Mouse (Mus musculus) mouse trophoblast stem cell (cell line): Measurements from ENCODE around the gene Atg5.

Experiments used
- in situ Hi-C, 2 experiments: fragments of 300-500 bp; cut with MseI, MboI; formaldehyde crosslinking; loops; 2 replicates in 1 of 2; 3 replicates in 1 of 2; pipeline ENCODE4 v1.15.1; 2025

Gene Atg5

GRCm38 (mm10) chr10:44309250-44309649 is 41.1 kb downstream of the Atg5 start:
- in situ Hi-C loops, result no loop called here

- in situ Hi-C loops, result no loop called here
Observed at GRCm38 (mm10) chr10:44315276-44315675, 47.1 kb downstream of the Atg5 start.

GRCm38 (mm10) chr10:44316280-44317270 is 48.4 kb downstream of the Atg5 start:
- in situ Hi-C loops, result no loop called here

GRCm38 (mm10) chr10:44322166-44322565 is 54.0 kb downstream of the Atg5 start:
- in situ Hi-C loops, result loop anchor here (10.0 kb wide), 1 partner anchor 133 kb away; no protein-coding TSS in a partner anchor

GRCm38 (mm10) chr10:44323070-44323775 is 55.1 kb downstream of the Atg5 start:
- in situ Hi-C loops, result loop anchor here (10.0 kb wide), 1 partner anchor 132 kb away; no protein-coding TSS in a partner anchor

GRCm38 (mm10) chr10:44323836-44324235 is 55.7 kb downstream of the Atg5 start:
- in situ Hi-C loops, result loop anchor here (10.0 kb wide), 1 partner anchor 131 kb away; no protein-coding TSS in a partner anchor

DNA sequence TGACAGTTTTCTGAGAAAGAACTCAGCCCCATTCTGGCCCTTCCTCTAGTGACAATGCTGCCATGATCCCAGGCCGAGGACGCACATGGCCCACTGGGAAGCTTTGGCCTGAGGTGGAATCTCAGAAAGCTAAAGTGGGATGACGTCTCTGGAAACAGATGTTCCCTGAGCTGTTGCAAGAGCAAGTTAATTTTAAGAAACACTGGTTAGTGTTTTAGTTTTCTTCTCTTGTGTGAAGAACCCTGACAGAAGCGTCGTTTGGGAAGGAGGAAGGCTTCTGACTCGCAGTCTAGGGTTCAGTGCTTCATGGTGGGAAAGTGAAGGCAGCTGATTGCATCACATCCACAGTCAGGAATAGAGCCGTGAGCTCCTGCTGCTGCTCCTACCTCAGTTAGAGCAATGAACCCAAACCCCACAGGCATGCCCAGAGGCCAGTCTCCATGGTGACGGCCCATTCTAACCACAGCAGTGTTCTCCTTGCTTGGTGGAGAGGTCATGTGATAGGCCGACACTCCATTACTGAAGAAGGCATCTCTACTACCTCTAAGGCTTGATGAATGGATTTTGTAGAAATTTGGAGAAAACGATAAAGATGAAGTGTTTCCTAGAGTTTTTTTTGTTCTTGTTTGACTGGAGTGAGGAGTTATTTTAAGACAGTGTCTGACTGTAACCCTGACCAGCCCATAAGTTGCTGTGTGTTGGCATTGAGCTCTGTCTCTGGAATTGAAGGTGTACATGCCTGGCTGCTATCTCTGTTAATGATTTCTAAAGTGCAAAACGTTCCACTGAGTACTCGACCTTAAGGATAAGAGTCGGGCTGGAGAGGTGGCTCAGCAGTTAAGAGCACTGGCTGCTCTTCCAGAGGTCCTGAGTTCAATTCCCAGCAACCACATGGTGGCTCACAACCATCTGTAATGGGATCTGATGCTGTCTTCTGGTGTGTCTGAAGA is 57.7 kb downstream of the Atg5 start:
- in situ Hi-C loops, result loop anchor here (10.0 to 25.0 kb wide), 2 partner anchors 129 to 711 kb away; no protein-coding TSS in a partner anchor

DNA sequence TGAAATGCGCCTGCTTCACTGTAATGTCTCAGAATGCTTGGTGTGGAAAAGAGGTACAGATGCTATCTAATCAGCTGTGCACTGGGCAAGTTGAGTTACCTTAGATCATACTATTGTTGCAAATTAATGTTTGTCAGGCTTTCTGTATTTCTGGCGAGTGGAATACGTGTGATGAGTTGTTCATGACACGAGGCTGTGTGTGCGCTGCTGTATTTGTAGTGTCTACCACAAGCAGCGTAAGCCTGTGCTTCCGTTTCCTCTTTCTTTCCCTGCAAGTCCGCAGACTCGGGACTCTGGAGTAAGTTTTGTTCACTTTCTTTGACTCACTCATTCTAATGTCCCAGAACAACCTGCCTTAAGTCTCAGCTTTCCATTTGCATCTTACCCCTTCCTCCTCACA is 58.9 kb downstream of the Atg5 start:
- in situ Hi-C loops, result loop anchor here (10.0 to 25.0 kb wide), 2 partner anchors 128 to 710 kb away; no protein-coding TSS in a partner anchor

DNA sequence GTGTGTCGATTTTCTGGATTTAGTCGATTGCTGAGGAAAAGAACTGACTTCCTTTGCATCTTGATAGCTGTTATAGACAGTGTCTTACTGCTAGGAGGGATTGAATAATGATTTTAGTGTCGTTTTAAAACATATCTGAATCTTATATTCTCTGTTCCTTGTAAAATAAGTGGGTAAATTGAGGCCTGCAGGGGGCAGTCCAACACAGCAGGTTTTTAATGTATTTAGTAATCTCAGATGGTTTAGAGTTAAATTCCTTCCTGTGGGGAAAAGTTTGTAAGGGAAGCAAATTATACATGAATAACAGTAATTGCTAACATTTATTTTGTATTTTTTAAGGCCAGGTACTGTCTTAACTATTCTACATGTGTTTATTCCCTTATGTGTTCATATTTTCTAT is 60.2 kb downstream of the Atg5 start:
- in situ Hi-C loops, result loop anchor here (10.0 to 25.0 kb wide), 2 partner anchors 126 to 709 kb away; no protein-coding TSS in a partner anchor

DNA sequence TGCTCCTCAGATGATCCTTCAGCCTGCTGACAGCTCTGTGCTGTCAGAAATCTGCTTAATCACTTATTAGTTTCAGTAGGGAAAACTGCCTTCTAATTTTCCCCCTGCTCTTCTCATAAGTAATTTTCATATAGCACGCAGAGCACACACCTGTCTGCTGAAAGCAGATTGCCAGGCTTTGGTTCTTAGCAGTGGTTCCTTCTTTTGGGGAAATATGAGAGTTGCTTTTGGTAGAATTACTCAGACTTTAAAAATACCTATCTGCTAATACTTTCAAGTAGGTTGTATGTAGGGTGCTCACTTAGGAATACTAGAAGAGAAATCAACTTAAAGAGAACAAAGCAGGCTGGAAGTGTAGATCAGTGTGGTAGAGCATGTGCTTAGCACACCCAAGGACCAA is 62.6 kb downstream of the Atg5 start:
- in situ Hi-C loops, result loop anchor here in 1 of 2 experiments (25.0 kb wide), 1 partner anchor 707 kb away; no protein-coding TSS in a partner anchor

DNA sequence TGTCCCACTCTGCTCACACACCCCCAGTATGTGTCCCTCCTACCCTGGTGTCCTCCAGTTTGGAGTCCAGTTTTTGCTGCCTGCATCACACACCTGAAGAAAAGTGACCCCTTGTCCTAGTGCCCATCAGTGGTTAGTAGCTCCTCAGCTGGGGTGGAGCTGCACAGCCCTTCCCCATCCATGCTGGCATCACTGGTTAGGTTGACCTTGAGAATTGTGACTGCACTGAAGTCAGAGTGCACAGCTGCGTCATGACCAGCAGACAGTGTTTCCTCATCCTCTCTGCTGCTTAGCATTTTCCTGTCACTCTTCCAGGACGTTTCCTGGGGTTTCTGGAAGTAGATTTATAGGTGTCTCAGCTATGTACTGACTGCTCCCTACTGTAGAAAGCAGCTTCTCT is 63.3 kb downstream of the Atg5 start:
- in situ Hi-C loops, result loop anchor here in 1 of 2 experiments (25.0 kb wide), 1 partner anchor 706 kb away; no protein-coding TSS in a partner anchor

GRCm38 (mm10) chr10:44332656-44333055 is 64.5 kb downstream of the Atg5 start:
- in situ Hi-C loops, result loop anchor here in 1 of 2 experiments (25.0 kb wide), 1 partner anchor 705 kb away; no protein-coding TSS in a partner anchor

DNA sequence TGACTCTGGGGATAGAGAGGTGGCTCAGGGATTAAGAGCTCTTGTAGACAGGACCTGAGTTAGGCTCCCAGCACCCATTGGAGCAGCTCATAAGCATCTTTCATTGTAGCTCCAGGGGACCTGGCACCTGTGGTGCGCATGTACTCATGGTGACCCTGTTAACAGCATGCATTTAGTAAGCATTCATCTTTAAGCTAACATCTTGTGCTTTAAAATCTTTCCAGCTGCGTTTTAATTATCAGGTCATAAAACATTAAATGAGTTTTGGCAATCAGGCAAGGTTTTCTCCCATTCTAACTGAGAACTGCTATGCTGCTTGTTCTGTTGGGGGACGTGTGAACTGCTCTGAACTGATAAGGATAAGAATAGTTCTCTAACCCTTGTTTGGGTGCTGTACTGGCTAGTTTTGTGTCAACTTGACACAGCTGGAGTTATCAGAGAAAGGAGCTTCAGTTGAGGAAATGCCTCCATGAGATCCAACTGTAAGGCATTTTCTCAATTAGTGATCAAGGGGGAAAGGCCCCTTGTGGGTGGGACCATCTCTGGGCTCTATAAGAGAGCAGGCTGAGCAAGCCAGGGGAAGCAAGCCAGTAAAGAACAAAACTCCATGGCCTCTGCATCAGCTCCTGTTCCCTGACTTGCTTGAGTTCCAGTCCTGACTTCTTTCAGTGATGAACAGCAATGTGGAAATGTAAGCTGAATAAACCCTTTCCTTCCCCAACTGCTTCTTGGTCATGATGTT is 68.7 kb downstream of the Atg5 start:
- in situ Hi-C loops, result loop anchor here in 1 of 2 experiments (25.0 kb wide), 1 partner anchor 700 kb away; no protein-coding TSS in a partner anchor

- in situ Hi-C loops, result loop anchor here in 1 of 2 experiments (25.0 kb wide), 1 partner anchor 699 kb away; no protein-coding TSS in a partner anchor
Observed at GRCm38 (mm10) chr10:44338571-44338970, 70.4 kb downstream of the Atg5 start.

DNA sequence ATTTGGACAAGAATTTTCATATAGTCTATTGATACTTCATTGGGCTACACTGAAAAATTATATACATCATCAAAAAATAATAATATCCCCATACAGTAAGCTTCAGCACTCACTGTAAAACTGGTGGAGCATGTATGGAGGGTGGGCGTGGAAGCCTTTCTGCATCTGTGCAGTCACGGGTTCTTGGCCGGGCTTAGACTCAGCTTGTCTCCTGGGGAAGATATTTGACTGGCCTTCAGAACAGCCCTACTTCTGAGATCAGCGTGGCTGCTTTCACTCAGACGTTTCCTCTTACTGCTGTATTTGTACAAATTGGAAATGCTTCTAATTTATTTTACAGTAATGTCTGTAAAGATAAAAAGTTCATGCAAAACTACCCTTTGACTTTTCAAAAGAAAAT is 71.2 kb downstream of the Atg5 start:
- in situ Hi-C loops, result loop anchor here in 1 of 2 experiments (25.0 kb wide), 1 partner anchor 698 kb away; no protein-coding TSS in a partner anchor

- in situ Hi-C loops, result loop anchor here in 1 of 2 experiments (25.0 kb wide), 1 partner anchor 696 kb away; no protein-coding TSS in a partner anchor
Observed at GRCm38 (mm10) chr10:44340928-44341327, 72.8 kb downstream of the Atg5 start.

- in situ Hi-C loops, result loop anchor here in 1 of 2 experiments (25.0 kb wide), 1 partner anchor 695 kb away; no protein-coding TSS in a partner anchor
Observed at GRCm38 (mm10) chr10:44341826-44342521, 73.8 kb downstream of the Atg5 start.

- in situ Hi-C loops, result loop anchor here in 1 of 2 experiments (25.0 kb wide), 1 partner anchor 694 kb away; no protein-coding TSS in a partner anchor
Observed at GRCm38 (mm10) chr10:44343351-44343750, 75.2 kb downstream of the Atg5 start.
